Mouse (Mus musculus): ENCODE data around the gene Sf3a2.
"Not testable (repeated sequence)": the region's sequence is repeated elsewhere in the genome, so short reads cannot be mapped to it uniquely, and the experiment has no call there.

Gene Sf3a2

GRCm38 (mm10) chr10:80826151-80827062, 28.4 kb downstream of the Sf3a2 start, which contains the start of gene Oaz1:
Gene Oaz1 (plus strand): TSS chr10:80826656.
- peak; percentile 99 for DNase-seq

- no peak for DNase-seq
These were observed 29.3 kb downstream of the Sf3a2 start for GRCm38 (mm10) chr10:80827063-80827869.

- DNase-seq = no peak
These were observed 29.9 kb downstream of the Sf3a2 start for GRCm38 (mm10) chr10:80827870-80828420.

- DNase-seq = not testable (repeated sequence)
These were observed 30.6 kb downstream of the Sf3a2 start for GRCm38 (mm10) chr10:80828587-80828986.

- DNase-seq = no peak
These were observed 31.6 kb downstream of the Sf3a2 start for GRCm38 (mm10) chr10:80829359-80830278.

GRCm38 (mm10) chr10:80831136-80831535, 33.1 kb downstream of the Sf3a2 start:
- peak; percentile 79 for DNase-seq

GRCm38 (mm10) chr10:80832818-80833217, 34.8 kb downstream of the Sf3a2 start:
- DNase-seq = no peak

- no peak for DNase-seq
These were observed 37.6 kb downstream of the Sf3a2 start for GRCm38 (mm10) chr10:80835617-80836016.

- DNase-seq = no peak
These were observed 39.0 kb downstream of the Sf3a2 start for GRCm38 (mm10) chr10:80836949-80837379.

GRCm38 (mm10) chr10:80837827-80838226, 39.8 kb downstream of the Sf3a2 start:
- DNase-seq = no peak

GRCm38 (mm10) chr10:80838346-80838912, 40.4 kb downstream of the Sf3a2 start:
- no peak for DNase-seq

- no peak for DNase-seq
These were observed 41.9 kb downstream of the Sf3a2 start for GRCm38 (mm10) chr10:80839848-80840247.

- DNase-seq = no peak
These were observed 43.7 kb downstream of the Sf3a2 start for GRCm38 (mm10) chr10:80841685-80842084.

- no peak for DNase-seq
These were observed 44.3 kb downstream of the Sf3a2 start for GRCm38 (mm10) chr10:80842334-80842733.

- DNase-seq = no peak
These were observed 45.3 kb downstream of the Sf3a2 start for GRCm38 (mm10) chr10:80843087-80843930.

GRCm38 (mm10) chr10:80843931-80844547, 46.0 kb downstream of the Sf3a2 start, which contains the start of gene Lingo3:
Gene Lingo3 (minus strand): TSS chr10:80844039.
- DNase-seq = peak; percentile 67

GRCm38 (mm10) chr10:80845055-80845693, 47.2 kb downstream of the Sf3a2 start:
- DNase-seq = no peak

- DNase-seq = no peak
These were observed 47.7 kb downstream of the Sf3a2 start for GRCm38 (mm10) chr10:80845732-80846131.

GRCm38 (mm10) chr10:80848571-80848970, 50.6 kb downstream of the Sf3a2 start:
- peak; percentile 86 for DNase-seq

Measured in thymus, postnatal 4 days (tissue).